Mouse (Mus musculus) heart, adult 2 months (tissue): ENCODE measurements around the gene Eif3c.

ENCODE experiments used
- CTCF ChIP-seq: fragments of 200-600 bp; IDR thresholded peaks from 2 replicates; pipeline ENCODE4 v1.8.1; 2022; ENCODE audit warnings: antibody characterized with exemption, mild to moderate bottlenecking, moderate library complexity
- POLR2A ChIP-seq: fragments of 200-500 bp; IDR thresholded peaks from 2 replicates; pipeline ENCODE4 v1.6.1; 2011; ENCODE audit warnings: mild to moderate bottlenecking, low read depth, low read length, control low read depth; ENCODE audit not compliant: insufficient read depth

DNA sequence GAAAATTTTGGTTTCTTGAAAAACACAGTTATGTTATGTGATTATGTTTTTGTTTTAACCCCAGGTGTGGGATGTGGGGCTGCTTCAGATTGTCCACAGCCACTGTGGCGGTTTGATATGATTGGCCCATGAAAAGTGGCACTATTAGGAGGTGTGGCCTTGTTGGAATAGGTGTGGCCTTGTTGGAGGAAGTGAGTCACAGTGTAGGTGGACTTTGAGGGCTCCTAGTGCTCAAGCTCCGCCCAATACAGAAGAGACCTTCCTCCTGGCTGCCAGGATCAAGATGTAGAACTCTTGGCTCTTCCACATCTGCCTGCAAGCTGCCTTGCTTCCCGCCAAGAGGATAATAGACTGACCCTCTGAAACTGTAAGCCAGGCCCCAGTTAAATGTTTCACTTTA lies 46.5 kb upstream of the Eif3c start:
- TF ChIP-seq CTCF = no peak
- no peak for TF ChIP-seq POLR2A
